Mouse (Mus musculus): Measurements from ENCODE around the gene Arhgef3.

DNA sequence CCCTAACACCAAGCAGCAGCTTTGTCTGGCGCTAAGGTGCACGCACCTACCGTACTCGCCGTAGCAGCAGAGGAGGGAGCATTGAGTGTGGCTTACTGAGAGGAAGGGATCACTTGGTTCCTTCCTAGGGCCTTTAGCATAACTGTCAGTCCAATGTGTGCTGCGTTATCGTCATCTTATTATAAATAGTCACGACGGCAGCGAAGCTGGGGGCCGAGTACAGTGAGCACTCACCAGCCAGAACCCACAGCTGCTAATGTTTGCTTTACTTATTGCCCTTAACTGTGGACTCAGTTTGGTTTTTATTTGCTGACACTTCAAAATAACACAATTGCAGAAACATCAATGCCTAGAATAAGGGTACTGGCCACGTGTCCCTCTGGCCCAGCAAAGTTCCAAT is 105.6 kb downstream of the Arhgef3 start:
- TF ChIP-seq CTCF (IDR thresholded peaks at IDR 0.05) (no peak), EP300 (IDR thresholded peaks at IDR 0.05) (no peak)

All from lung, postnatal 0 days (tissue).